Mouse (Mus musculus) testis, adult 2 months (tissue): ENCODE results near the gene Shc1. TPM values are rescaled to one million over a fixed set of nuclear protein-coding genes. Genes with fewer than 3 reads are reported as not detected.

Experiments used
- H3K27ac ChIP-seq: fragments of 200-500 bp; 2 replicates; pipeline ENCODE4 v1.5.1; 2012; ENCODE audit warnings: low read depth, low read length; ENCODE audit not compliant: control insufficient read depth, insufficient read depth
- H3K27me3 ChIP-seq: fragments of 200-500 bp; 2 replicates; pipeline ENCODE4 v1.6.1; 2012; ENCODE audit warnings: mild to moderate bottlenecking, low read length, moderate library complexity; ENCODE audit not compliant: control insufficient read depth, insufficient read depth
- H3K36me3 ChIP-seq: fragments of 200-500 bp; 2 replicates; pipeline ENCODE4 v1.6.1; 2012; ENCODE audit warnings: mild to moderate bottlenecking, low read length; ENCODE audit not compliant: control insufficient read depth, insufficient read depth
- H3K4me1 ChIP-seq: fragments of 200-500 bp; 2 replicates; pipeline ENCODE4 v1.6.1; 2012; ENCODE audit warnings: low read length; ENCODE audit not compliant: control insufficient read depth, insufficient read depth
- H3K4me3 ChIP-seq: fragments of 200-500 bp; 2 replicates; pipeline ENCODE4 v1.5.1; 2012; ENCODE audit warnings: low read depth, mild to moderate bottlenecking, low read length, moderate library complexity, mixed read lengths; ENCODE audit not compliant: control insufficient read depth
- CTCF ChIP-seq: fragments of 200-500 bp; IDR thresholded peaks from 2 replicates; pipeline ENCODE4 v1.5.1; 2012; ENCODE audit warnings: low read depth, mild to moderate bottlenecking, inconsistent platforms, low read length, moderate library complexity; ENCODE audit not compliant: control insufficient read depth, insufficient read depth, insufficient replicate concordance
- POLR2A ChIP-seq: fragments of 200-500 bp; IDR thresholded peaks from 2 replicates; pipeline ENCODE4 v1.6.1; 2012; ENCODE audit warnings: low read depth, mild to moderate bottlenecking, inconsistent platforms, low read length, moderate library complexity; ENCODE audit not compliant: control insufficient read depth
- polyA plus RNA-seq: library from polyadenylated mRNA; depleted of rRNA; stranded (reverse); fragments of >200 nt; gene quantifications from 2 replicates; pipeline ENCODE4 v1.2.3, GENCODE M21; 2012

Shc1 gene
- polyA plus RNA-seq, 1 experiment = 17.3 TPM

DNA sequence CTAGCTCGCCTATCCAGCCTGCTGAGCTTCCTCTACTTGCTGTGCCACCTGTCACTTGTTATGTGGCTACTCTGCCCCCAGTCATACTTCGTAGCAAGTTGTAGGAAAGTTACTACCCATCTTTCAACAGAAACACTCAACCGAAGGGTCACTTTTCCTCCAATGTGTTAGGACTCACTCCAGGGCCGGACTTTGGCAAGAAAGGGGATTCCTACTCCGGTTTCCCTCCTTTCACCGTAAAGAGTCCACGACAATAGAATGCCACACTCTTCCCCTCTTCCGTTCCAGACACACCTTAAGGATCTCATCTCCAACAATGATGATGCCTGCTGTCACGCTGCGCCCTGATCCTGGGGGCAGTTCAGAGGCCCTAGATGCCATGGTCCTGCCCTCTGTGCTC is 7.4 kb upstream of the Shc1 start:
- Histone ChIP-seq H3K27me3 (no peaks in the 10 kb centered on the region), H3K27ac (peak overlapping the region; percentile 80; the same call in 1 of the 2 replicates), H3K4me1 (peaks cover 11% of the 10 kb centered on the region), H3K4me3 (peak overlapping the region; percentile 97), H3K36me3 (peaks cover 1% of the 10 kb centered on the region; the same call in 1 of the 2 replicates)
- no peak for TF ChIP-seq CTCF
- no peak for TF ChIP-seq POLR2A

GRCm38 (mm10) chr3:89411490-89412393 is 6.5 kb upstream of the Shc1 start, which contains the start of gene Flad1:
Flad1 (minus strand) TSS chr3:89411870.
- H3K4me1 ChIP-seq = peaks cover 11% of the 10 kb centered on the region
- H3K4me3 ChIP-seq = peak within 1 kb of the TSS; percentile 97
- no peak for TF ChIP-seq CTCF
- TF ChIP-seq POLR2A = no peak
- peaks cover 1% of the 10 kb centered on the region; the same call in 1 of the 2 replicates for H3K36me3 ChIP-seq
- H3K27ac ChIP-seq = peak within 1 kb of the TSS; percentile 80
- H3K27me3 ChIP-seq = no peaks in the 10 kb centered on the region

DNA sequence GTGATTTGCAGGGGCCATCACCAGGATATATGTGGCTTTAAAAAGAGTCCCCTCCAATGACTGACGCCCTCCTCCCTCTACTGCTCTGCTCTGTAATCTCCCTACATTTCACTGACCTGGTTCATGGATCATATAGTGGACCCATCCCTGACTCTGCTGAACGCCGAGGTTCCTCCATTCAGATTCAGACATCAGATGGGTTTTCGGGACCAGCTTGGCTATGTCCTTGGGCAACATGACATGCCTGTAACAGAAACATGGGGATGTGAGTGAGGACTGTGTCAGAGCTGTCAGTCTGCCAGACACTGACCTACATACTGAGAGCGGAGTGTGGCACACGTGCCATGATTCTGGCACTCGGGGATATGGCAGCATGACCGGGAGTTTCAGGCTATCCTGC is 2.1 kb upstream of the Shc1 start:
- no peak for TF ChIP-seq CTCF
- TF ChIP-seq POLR2A = no peak
- no peaks in the 10 kb centered on the region for H3K27me3 ChIP-seq
- no peak overlapping the region for H3K27ac ChIP-seq
- H3K36me3 ChIP-seq = peaks cover 1% of the 10 kb centered on the region; the same call in 1 of the 2 replicates
- peaks cover 15% of the 10 kb centered on the region for H3K4me1 ChIP-seq
- no peak overlapping the region for H3K4me3 ChIP-seq

DNA sequence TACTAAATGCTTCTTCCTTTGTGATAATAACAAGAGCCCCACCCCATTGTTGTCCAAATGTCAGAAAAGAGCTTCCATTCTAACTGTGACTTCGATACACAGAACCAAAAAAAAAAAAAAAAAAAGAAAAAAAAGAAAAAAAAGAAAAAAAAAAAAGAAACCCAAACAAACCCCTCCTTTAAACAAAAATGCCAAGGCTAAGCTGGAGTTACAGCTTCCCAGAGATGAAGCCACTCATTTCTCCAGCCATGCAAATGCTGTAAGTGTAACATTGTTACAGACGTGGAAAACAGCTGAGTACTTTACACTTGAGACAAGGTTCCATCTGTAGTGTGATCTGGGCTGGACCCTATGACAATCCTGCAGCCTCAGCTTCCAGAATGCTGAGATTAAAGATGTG is 1.1 kb upstream of the Shc1 start:
- TF ChIP-seq CTCF = no peak
- no peak for TF ChIP-seq POLR2A
- peak overlapping the region; percentile 77 for H3K27ac ChIP-seq

DNA sequence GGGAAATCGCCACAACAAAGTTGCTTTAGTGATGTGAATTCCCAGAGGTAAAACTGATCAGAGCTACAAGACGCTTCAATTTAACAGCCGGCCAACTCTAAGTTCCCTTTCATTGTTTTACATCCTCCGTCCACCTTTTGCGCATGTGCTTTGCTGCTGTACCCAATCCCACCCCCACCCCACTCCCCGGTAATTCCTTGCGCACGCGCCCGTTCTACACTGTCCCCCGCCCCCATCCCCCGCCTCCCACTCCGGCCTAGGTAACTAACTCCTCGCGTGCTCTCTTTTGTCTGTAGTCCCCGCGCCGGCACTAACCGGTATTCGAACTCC is 438 bp upstream of the Shc1 start:
- Histone ChIP-seq H3K27me3 (no peaks in the 10 kb centered on the region), H3K4me3 (peak overlapping the region; percentile 94), H3K27ac (peak overlapping the region; percentile 95), H3K4me1 (peaks cover 24% of the 10 kb centered on the region), H3K36me3 (peaks cover 1% of the 10 kb centered on the region; the same call in 1 of the 2 replicates)
- TF ChIP-seq POLR2A (no peak), CTCF (no peak)

More for the DNA sequence above, 1.1 kb upstream of the Shc1 start:
- Histone ChIP-seq H3K36me3 (peaks cover 1% of the 10 kb centered on the region; the same call in 1 of the 2 replicates), H3K4me3 (peak overlapping the region; percentile 94; the same call in 1 of the 2 replicates), H3K27me3 (no peaks in the 10 kb centered on the region), H3K4me1 (peaks cover 23% of the 10 kb centered on the region)

GRCm38 (mm10) chr3:89418861-89419250 is 613 bp downstream of the Shc1 start:
- Histone ChIP-seq H3K36me3 (peaks cover 1% of the 10 kb centered on the region), H3K27me3 (no peaks in the 10 kb centered on the region), H3K4me3 (peak overlapping the region; percentile 94), H3K4me1 (peaks cover 24% of the 10 kb centered on the region), H3K27ac (peak overlapping the region; percentile 95)
- TF ChIP-seq CTCF (no peak), POLR2A (no peak; the same call in 1 of the 2 replicates)

DNA sequence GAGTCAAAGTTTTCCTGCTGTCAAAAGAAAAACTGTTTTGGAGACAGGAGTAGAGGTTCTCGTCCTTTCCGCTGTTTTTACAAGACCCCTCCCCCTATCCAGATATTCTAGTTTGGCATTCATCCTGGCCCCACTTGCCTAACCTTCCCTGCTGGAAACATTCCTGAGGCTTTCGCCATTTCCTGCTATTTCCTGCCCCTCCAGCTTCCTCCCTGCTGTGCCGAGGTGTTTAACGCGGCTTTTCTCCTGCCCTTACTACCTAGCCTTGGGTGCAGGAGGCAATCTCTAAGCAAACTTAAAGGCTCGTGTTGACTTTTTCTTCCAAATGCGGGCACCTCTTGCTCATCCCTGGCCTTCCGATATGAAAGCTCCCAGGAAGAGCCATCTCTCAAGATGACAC is 1.3 kb downstream of the Shc1 start:
- no peak for TF ChIP-seq CTCF
- no peak for TF ChIP-seq POLR2A
- H3K4me1 ChIP-seq = peaks cover 24% of the 10 kb centered on the region
- H3K36me3 ChIP-seq = peaks cover 1% of the 10 kb centered on the region
- H3K4me3 ChIP-seq = peak overlapping the region; percentile 94
- no peaks in the 10 kb centered on the region for H3K27me3 ChIP-seq
- peak overlapping the region; percentile 95 for H3K27ac ChIP-seq
